24 mouse cellular contexts compared by ENCODE assay signal in the genomic region with DNA sequence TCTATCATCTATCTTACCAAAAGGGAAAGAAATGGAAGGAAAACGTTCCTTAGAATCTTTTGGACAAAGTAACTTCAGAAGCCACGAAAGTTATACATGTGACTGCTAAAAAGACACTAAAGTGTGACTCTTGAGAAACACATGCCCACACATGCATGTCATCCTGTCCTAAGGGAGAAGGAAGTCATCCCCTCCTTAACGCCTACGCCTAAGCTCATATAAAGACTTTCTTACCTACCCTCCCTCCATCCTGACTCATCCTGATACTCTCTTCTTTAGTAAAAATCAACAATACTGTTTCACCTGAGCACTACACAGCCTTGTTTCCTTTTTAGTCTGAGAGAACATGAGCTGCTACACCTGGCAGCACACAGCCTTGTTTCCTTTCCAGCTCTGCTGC. TPM values are rescaled to one million over a fixed set of nuclear protein-coding genes. Genes with fewer than 3 reads are reported as not detected.
"Had no signal": no experiment of that assay in that cellular context is flagged by ENCODE, and none has a peak within 500 bp of the region (broad histone marks: within the 10 kb centered on the region; RNA-seq: fewer than 3 reads in every experiment).

No protein-coding gene starts in this region.

- H3K4me2 ChIP-seq: limb, embryonic 12.5 days; limb, embryonic 15.5 days; liver, embryonic 11.5 days; lung, embryonic 14.5 days; midbrain, embryonic 11.5 days; neural tube, embryonic 12.5 days; neural tube, embryonic 15.5 days had no signal

- DNase-seq: kidney, adult 2 months; kidney, postnatal 25 days; layer of hippocampus, postnatal 36 days; left cerebral cortex, postnatal 4 days; liver, postnatal 0 days; lung, embryonic 14.5 days; lung, postnatal 4 days; midbrain, embryonic 14.5 days; right cerebral cortex, adult 18-20 months; right cerebral cortex, postnatal 14 days; right cerebral cortex, postnatal 4 days; thymus, postnatal 36 days had no signal

- H3K36me3 ChIP-seq: limb, embryonic 12.5 days; limb, embryonic 15.5 days; neural tube, embryonic 12.5 days; neural tube, embryonic 15.5 days had no signal

- H3K27me3 ChIP-seq: limb, embryonic 12.5 days; limb, embryonic 15.5 days; neural tube, embryonic 12.5 days; neural tube, embryonic 15.5 days had no signal

- H3K9ac ChIP-seq: limb, embryonic 12.5 days; limb, embryonic 15.5 days; liver, embryonic 14.5 days; liver, postnatal 0 days; lung, embryonic 14.5 days; neural tube, embryonic 12.5 days; neural tube, embryonic 15.5 days had no signal

- H3K27ac ChIP-seq: kidney, postnatal 0 days; left cerebral cortex, adult 2 months; limb, embryonic 12.5 days; limb, embryonic 15.5 days; liver, embryonic 14.5 days; neural tube, embryonic 12.5 days; neural tube, embryonic 15.5 days; stomach, postnatal 0 days had no signal

- ATAC-seq: liver, postnatal 0 days; lung, postnatal 0 days had no signal

- H3K4me1 ChIP-seq: limb, embryonic 12.5 days; limb, embryonic 15.5 days; neural tube, embryonic 12.5 days; neural tube, embryonic 15.5 days had no signal

- H3K4me3 ChIP-seq: left cerebral cortex, adult 2 months; limb, embryonic 12.5 days; limb, embryonic 15.5 days; neural tube, embryonic 12.5 days; neural tube, embryonic 15.5 days had no signal

- H3K9me3 ChIP-seq: limb, embryonic 12.5 days; limb, embryonic 15.5 days; neural tube, embryonic 12.5 days; neural tube, embryonic 15.5 days had no signal

RNA-seq across cellular contexts. Expression of gene Hfm1, which starts 40.6 kb away (rescaled TPM):
- polyA plus RNA-seq: kidney, adult 2 months; large intestine, adult 2 months; liver, postnatal 0 days had no signal
